Mouse (Mus musculus) neural tube, embryonic 13.5 days (tissue): ENCODE measurements around the gene Rrp15. TPM values are rescaled to one million over a fixed set of nuclear protein-coding genes. Genes with fewer than 3 reads are reported as not detected.

Experiments
- ATAC-seq: fragments of 200-750 bp; cut with Nextera tagmentation; 2 replicates; pipeline ENCODE4 v1.8.0; 2017; ENCODE audit warnings: low read depth, mild to moderate bottlenecking, moderate TSS enrichment, moderate library complexity
- H3K27ac ChIP-seq: fragments of 300-500 bp; sonication (generic); replicated peaks from 2 replicates; pipeline ENCODE4 v1.5.1; 2015; ENCODE audit warnings: moderate library complexity, mild to moderate bottlenecking, inconsistent platforms
- H3K27me3 ChIP-seq: fragments of 300-500 bp; sonication (generic); 2 replicates; pipeline ENCODE4 v1.6.1; 2015; ENCODE audit warnings: mild to moderate bottlenecking, inconsistent platforms
- H3K36me3 ChIP-seq: fragments of 300-500 bp; sonication (generic); 2 replicates; pipeline ENCODE4 v1.6.1; 2015; ENCODE audit warnings: mild to moderate bottlenecking, inconsistent platforms
- H3K4me1 ChIP-seq: fragments of 300-500 bp; sonication (generic); replicated peaks from 2 replicates; pipeline ENCODE4 v1.6.1; 2015; ENCODE audit warnings: inconsistent platforms
- H3K4me2 ChIP-seq: fragments of 300-500 bp; sonication (generic); 2 replicates; pipeline ENCODE4 v1.6.1; 2015; ENCODE audit warnings: inconsistent platforms, mild to moderate bottlenecking, moderate library complexity
- H3K4me3 ChIP-seq: fragments of 300-500 bp; sonication (generic); 2 replicates; pipeline ENCODE4 v1.5.1; 2015; ENCODE audit warnings: mild to moderate bottlenecking, inconsistent platforms
- H3K9ac ChIP-seq: fragments of 300-500 bp; sonication (generic); 2 replicates; pipeline ENCODE4 v1.6.1; 2015; ENCODE audit warnings: moderate library complexity, mild to moderate bottlenecking, inconsistent platforms
- H3K9me3 ChIP-seq: fragments of 300-500 bp; sonication (generic); 2 replicates; pipeline ENCODE4 v1.6.1; 2016; ENCODE audit warnings: inconsistent platforms
- WGBS: fragments of 180-500 bp; shearing (Covaris S2); methylation state at CpG from one replicate; pipeline ENCODE4 v1.1.7; 2015; 5-methylcytosine and 5-hydroxymethylcytosine counted together
- polyA plus RNA-seq: library from polyadenylated mRNA; unstranded; fragments of >200 nt; fragmentation: Nextera tagmentation; extraction: Ambion mirVana; gene quantifications from 2 replicates; pipeline ENCODE4 v1.2.1, GENCODE M21; 2015

Gene Rrp15
- polyA plus RNA-seq, 1 experiment from 2014 or later = 36.2 TPM

- WGBS = 1% methylated on average over 12 of the region's 12 CpGs
- no peaks in the 10 kb centered on the region for H3K9me3 ChIP-seq
- peak within 1 kb of the TSS; percentile 80 for H3K27ac ChIP-seq
- peak within 1 kb of the TSS; percentile 83 for H3K9ac ChIP-seq
- no peaks in the 10 kb centered on the region for H3K36me3 ChIP-seq
- peaks cover 14% of the 10 kb centered on the region for H3K27me3 ChIP-seq
- peak within 1 kb of the TSS; percentile 68 for H3K4me3 ChIP-seq
- peaks cover 39% of the 10 kb centered on the region for H3K4me1 ChIP-seq
- peak; percentile 37 for ATAC-seq
- peak within 1 kb of the TSS; percentile 92 for H3K4me2 ChIP-seq
Measured at GRCm38 (mm10) chr1:186705915-186706248, 43.3 kb downstream of the Rrp15 start, which contains the start of gene Tgfb2. Gene Tgfb2 (minus strand): TSS chr1:186705989.

DNA sequence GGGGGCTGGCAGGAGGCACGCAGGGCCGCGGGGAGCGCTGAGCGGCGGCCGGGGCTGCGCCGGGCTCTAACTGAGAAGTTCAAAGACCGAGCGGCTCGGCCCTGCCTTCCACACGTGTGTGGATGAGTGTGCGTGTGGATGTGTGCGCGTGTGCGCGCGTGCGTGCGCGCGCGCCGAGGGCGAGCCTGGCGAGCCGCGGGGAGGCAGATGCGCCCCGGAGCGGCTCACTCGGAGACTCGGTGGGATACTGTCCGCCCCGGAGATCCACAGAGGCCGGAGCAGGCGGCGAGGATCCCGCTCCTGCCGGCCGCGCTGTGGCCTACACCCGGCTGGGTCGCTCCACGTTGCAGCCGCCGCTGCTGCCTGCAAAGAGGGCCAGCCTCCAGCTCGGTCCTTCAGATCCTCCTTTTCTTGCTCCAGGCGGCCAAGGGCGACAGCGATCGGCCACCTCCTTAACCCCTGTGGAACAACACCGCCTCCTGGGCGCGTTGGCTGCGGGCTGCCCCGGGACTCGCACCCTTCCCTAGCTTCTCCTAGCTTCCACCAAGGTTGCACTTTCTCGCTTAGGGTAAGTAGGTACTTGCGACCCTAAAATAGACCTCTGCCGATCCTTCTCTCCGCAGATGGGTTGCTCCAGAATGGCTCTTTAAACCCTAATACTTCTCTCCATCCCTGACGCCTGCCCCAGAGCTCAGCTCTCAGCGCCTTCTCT is 43.8 kb downstream of the Rrp15 start:
- Histone ChIP-seq H3K27me3 (peaks cover 14% of the 10 kb centered on the region), H3K9me3 (no peaks in the 10 kb centered on the region), H3K4me1 (peaks cover 39% of the 10 kb centered on the region), H3K36me3 (no peaks in the 10 kb centered on the region), H3K4me3 (peak overlapping the region; percentile 68), H3K27ac (peak overlapping the region; percentile 80), H3K4me2 (peak overlapping the region; percentile 92), H3K9ac (peak overlapping the region; percentile 83)
- under 1% methylated on average over 57 of the region's 65 CpGs for WGBS
- ATAC-seq = peak; percentile 73

- H3K27me3 ChIP-seq = peaks cover 14% of the 10 kb centered on the region
- no peak for ATAC-seq
- H3K4me2 ChIP-seq = peak overlapping the region; percentile 92
- H3K4me1 ChIP-seq = peaks cover 39% of the 10 kb centered on the region
- peak overlapping the region; percentile 83 for H3K9ac ChIP-seq
- no peaks in the 10 kb centered on the region for H3K9me3 ChIP-seq
- WGBS = under 1% methylated on average over 36 of the region's 36 CpGs
- H3K27ac ChIP-seq = peak overlapping the region; percentile 53; the same call in 1 of the 2 replicates
- H3K4me3 ChIP-seq = peak overlapping the region; percentile 68
- no peaks in the 10 kb centered on the region for H3K36me3 ChIP-seq
Measured at GRCm38 (mm10) chr1:186703980-186704701, 45.0 kb downstream of the Rrp15 start.

- Histone ChIP-seq H3K36me3 (no peaks in the 10 kb centered on the region), H3K9me3 (no peaks in the 10 kb centered on the region), H3K27me3 (peaks cover 14% of the 10 kb centered on the region), H3K4me2 (peak overlapping the region; percentile 92), H3K4me3 (peak overlapping the region; percentile 68), H3K4me1 (peaks cover 39% of the 10 kb centered on the region), H3K27ac (peak overlapping the region; percentile 78), H3K9ac (peak overlapping the region; percentile 83)
- 0% methylated on average over 15 of the region's 15 CpGs for WGBS
- ATAC-seq = no peak
Measured at GRCm38 (mm10) chr1:186703256-186703979, 45.7 kb downstream of the Rrp15 start.

GRCm38 (mm10) chr1:186702391-186703255 is 46.5 kb downstream of the Rrp15 start:
- ATAC-seq = peak; percentile 49
- peak overlapping the region; percentile 78 for H3K27ac ChIP-seq
- peaks cover 39% of the 10 kb centered on the region for H3K4me1 ChIP-seq
- 12% methylated on average over 15 of the region's 15 CpGs for WGBS
- no peaks in the 10 kb centered on the region for H3K9me3 ChIP-seq
- no peaks in the 10 kb centered on the region for H3K36me3 ChIP-seq
- peak overlapping the region; percentile 92 for H3K4me2 ChIP-seq
- H3K4me3 ChIP-seq = peak overlapping the region; percentile 68
- peaks cover 10% of the 10 kb centered on the region for H3K27me3 ChIP-seq
- H3K9ac ChIP-seq = peak overlapping the region; percentile 83

- peak overlapping the region; percentile 24; the same call in 1 of the 2 replicates for H3K4me2 ChIP-seq
- no peak for ATAC-seq
- 69% methylated on average over 8 of the region's 8 CpGs for WGBS
Measured at GRCm38 (mm10) chr1:186701206-186701905, 47.8 kb downstream of the Rrp15 start.

GRCm38 (mm10) chr1:186700496-186700895 is 48.7 kb downstream of the Rrp15 start:
- Histone ChIP-seq H3K9me3 (no peaks in the 10 kb centered on the region), H3K27ac (no peak overlapping the region), H3K36me3 (no peaks in the 10 kb centered on the region), H3K4me2 (no peak overlapping the region), H3K4me3 (no peak overlapping the region), H3K9ac (no peak overlapping the region), H3K27me3 (no peaks in the 10 kb centered on the region), H3K4me1 (peaks cover 26% of the 10 kb centered on the region)
- ATAC-seq = no peak
- 79% methylated on average over 3 of the region's 3 CpGs for WGBS

More at GRCm38 (mm10) chr1:186701206-186701905, 47.8 kb downstream of the Rrp15 start:
- peaks cover 35% of the 10 kb centered on the region for H3K4me1 ChIP-seq
- H3K4me3 ChIP-seq = no peak overlapping the region
- no peak overlapping the region for H3K9ac ChIP-seq
- no peak overlapping the region for H3K27ac ChIP-seq
- H3K27me3 ChIP-seq = peaks cover under 1% of the 10 kb centered on the region; the same call in 1 of the 2 replicates
- no peaks in the 10 kb centered on the region for H3K36me3 ChIP-seq
- H3K9me3 ChIP-seq = no peaks in the 10 kb centered on the region

- Histone ChIP-seq H3K4me3 (no peak overlapping the region), H3K4me2 (no peak overlapping the region), H3K9ac (no peak overlapping the region), H3K36me3 (no peaks in the 10 kb centered on the region), H3K27me3 (no peaks in the 10 kb centered on the region), H3K4me1 (peaks cover 17% of the 10 kb centered on the region), H3K9me3 (no peaks in the 10 kb centered on the region), H3K27ac (no peak overlapping the region)
- 77% methylated on average over 15 of the region's 15 CpGs for WGBS
- ATAC-seq = no peak
Measured at GRCm38 (mm10) chr1:186698583-186699338, 50.4 kb downstream of the Rrp15 start.

GRCm38 (mm10) chr1:186696231-186696630 is 52.9 kb downstream of the Rrp15 start:
- WGBS = 90% methylated on average over 9 of the region's 9 CpGs
- H3K9ac ChIP-seq = no peak overlapping the region
- H3K27ac ChIP-seq = no peak overlapping the region
- no peaks in the 10 kb centered on the region; the same call in 1 of the 2 replicates for H3K4me1 ChIP-seq
- H3K9me3 ChIP-seq = no peaks in the 10 kb centered on the region
- no peaks in the 10 kb centered on the region for H3K27me3 ChIP-seq
- no peak overlapping the region for H3K4me2 ChIP-seq
- no peaks in the 10 kb centered on the region for H3K36me3 ChIP-seq
- no peak for ATAC-seq
- no peak overlapping the region for H3K4me3 ChIP-seq

- Histone ChIP-seq H3K36me3 (no peaks in the 10 kb centered on the region), H3K9ac (no peak overlapping the region), H3K4me1 (no peaks in the 10 kb centered on the region), H3K27ac (no peak overlapping the region), H3K27me3 (no peaks in the 10 kb centered on the region), H3K9me3 (no peaks in the 10 kb centered on the region), H3K4me3 (no peak overlapping the region), H3K4me2 (no peak overlapping the region)
- 79% methylated on average over 4 of the region's 4 CpGs for WGBS
- ATAC-seq = no peak
Measured at GRCm38 (mm10) chr1:186695361-186695760, 53.8 kb downstream of the Rrp15 start.
